Mouse (Mus musculus): ENCODE data around the gene Apc2.
"Not testable (repeated sequence)": the region's sequence is repeated elsewhere in the genome, so short reads cannot be mapped to it uniquely, and the experiment has no call there.

Gene Apc2

GRCm38 (mm10) chr10:80345122-80345521, 49.3 kb downstream of the Apc2 start:
- DNase-seq, result no peak

- not testable (repeated sequence) for DNase-seq
Observed at GRCm38 (mm10) chr10:80345929-80346328, 50.2 kb downstream of the Apc2 start.

GRCm38 (mm10) chr10:80347514-80347967, 51.8 kb downstream of the Apc2 start:
- DNase-seq, result no peak

GRCm38 (mm10) chr10:80348244-80348781, 52.5 kb downstream of the Apc2 start, which contains the start of gene Adamtsl5:
Adamtsl5 (minus strand) TSS chr10:80348412.
- no peak for DNase-seq

GRCm38 (mm10) chr10:80348981-80349380, 53.2 kb downstream of the Apc2 start:
- no peak for DNase-seq

GRCm38 (mm10) chr10:80350292-80350691, 54.5 kb downstream of the Apc2 start:
- DNase-seq, result peak; percentile 87

GRCm38 (mm10) chr10:80351896-80352295, 56.1 kb downstream of the Apc2 start:
- no peak for DNase-seq

GRCm38 (mm10) chr10:80352727-80353126, 57.0 kb downstream of the Apc2 start:
- no peak for DNase-seq

GRCm38 (mm10) chr10:80355431-80355830, 59.7 kb downstream of the Apc2 start:
- peak; percentile 91 for DNase-seq

GRCm38 (mm10) chr10:80356001-80356682, 60.4 kb downstream of the Apc2 start, which contains the start of gene Plk5:
Plk5 (plus strand) TSS chr10:80356459.
- peak; percentile 78 for DNase-seq

GRCm38 (mm10) chr10:80356737-80357136, 61.0 kb downstream of the Apc2 start:
- DNase-seq, result no peak

GRCm38 (mm10) chr10:80357336-80357735, 61.6 kb downstream of the Apc2 start:
- peak; percentile 66 for DNase-seq

- peak; percentile 83 for DNase-seq
Observed at GRCm38 (mm10) chr10:80357994-80358639, 62.3 kb downstream of the Apc2 start.

GRCm38 (mm10) chr10:80363734-80364133, 68.0 kb downstream of the Apc2 start:
- no peak for DNase-seq

GRCm38 (mm10) chr10:80365736-80366135, 70.0 kb downstream of the Apc2 start:
- DNase-seq, result no peak

Data from cerebellum, adult 9-10 months (tissue).